Mouse (Mus musculus) lung, postnatal 0 days (tissue): Measurements from ENCODE around the gene Lin7a.

Experiments used
- CTCF ChIP-seq: IDR thresholded peaks from 2 replicates; pipeline ENCODE4 v1.5.1; 2016; ENCODE audit warnings: antibody characterized with exemption, mild to moderate bottlenecking
- EP300 ChIP-seq: IDR thresholded peaks from 2 replicates; pipeline ENCODE4 v1.6.1; 2016; ENCODE audit warnings: antibody characterized with exemption, mild to moderate bottlenecking, control low read depth

GRCm38 (mm10) chr10:107222406-107223185, 48.9 kb upstream of the Lin7a start:
- no peak for TF ChIP-seq CTCF
- TF ChIP-seq EP300: no peak
